Mouse (Mus musculus) megakaryocyte, embryonic 14.5 days (primary cell): ENCODE data around the gene Dus4l.

ENCODE experiments used
- FLI1 ChIP-seq: IDR thresholded peaks from 2 replicates; pipeline ENCODE4 v1.6.1; 2012; ENCODE audit warnings: low read length, inconsistent platforms, mixed read lengths
- GATA1 ChIP-seq: IDR thresholded peaks from 3 replicates; pipeline ENCODE4 v1.6.1; 2012; ENCODE audit warnings: mixed read lengths, low read length, inconsistent platforms, borderline replicate concordance

DNA sequence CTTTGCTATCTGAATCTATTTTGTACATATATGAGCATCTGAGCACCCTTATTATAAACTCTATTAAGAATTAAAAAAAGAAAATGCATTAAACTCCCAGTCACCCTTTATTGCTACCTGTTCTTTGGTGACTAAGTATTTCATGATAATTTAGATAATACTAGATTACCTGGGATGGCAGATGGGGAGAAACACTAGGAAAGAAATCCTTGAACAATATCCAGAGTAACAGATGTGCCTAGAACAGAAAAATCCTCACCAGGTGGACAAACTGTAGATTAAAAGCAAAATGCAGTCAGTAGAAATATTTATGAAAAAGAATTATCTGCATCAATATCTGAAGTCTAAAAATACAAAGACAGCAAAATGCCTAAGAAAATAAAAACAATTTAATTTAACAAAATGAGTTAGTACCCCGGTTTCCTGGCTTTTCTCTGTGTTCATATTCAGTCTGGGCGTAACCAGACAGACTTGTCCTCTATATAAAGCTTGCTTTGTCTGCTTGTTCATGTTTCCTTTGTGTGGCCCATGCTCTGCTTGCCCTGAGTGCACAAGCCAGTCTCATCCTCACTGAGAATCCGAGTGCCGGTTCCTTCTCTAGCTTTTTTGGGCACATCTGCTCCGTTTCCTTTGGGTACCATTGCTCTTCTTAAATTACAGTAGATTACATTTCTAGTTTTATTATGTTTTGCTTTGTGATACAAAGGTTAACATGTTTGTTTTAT lies 46.2 kb upstream of the Dus4l start:
- TF ChIP-seq GATA1 = no peak
- TF ChIP-seq FLI1 = no peak
